ENCODE assay signal across 8 mouse cellular contexts in genomic region chr11:113132078-113133064, GRCm38 (mm10).
DNase-seq lines count a peak whose midpoint lies in the region; ATAC-seq and TF ChIP-seq lines count a peak whose summit lies in the region.

No protein-coding gene starts in this region.

- H3K9me3 ChIP-seq in kidney, embryonic 15.5 days (replicated peaks): no peaks in the 10 kb centered on the region
- no peaks in the 10 kb centered on the region for H3K9me3 ChIP-seq in intestine, postnatal 0 days (ENCODE audit: control insufficient read depth)

- no peak for DNase-seq in kidney, adult 9 months
- peak; percentile 60 to 62 for DNase-seq in cerebellum, postnatal 10 days
- peak; percentile 53 for DNase-seq in lung, postnatal 10 days
- no peak for DNase-seq in gastrocnemius, postnatal 25 days
- DNase-seq in spleen, adult 18-20 months: no peak
- no peak for DNase-seq in yolk sac, embryonic 10.5 days (ENCODE audit: low spot score)

- no peak overlapping the region for H3K4me2 ChIP-seq in kidney, embryonic 15.5 days
- peak overlapping the region; percentile 33 for H3K4me2 ChIP-seq in intestine, postnatal 0 days (replicated peaks; ENCODE audit: low read depth)

- peak; percentile 18; the same call in 1 of the 2 replicates for ATAC-seq in kidney, embryonic 15.5 days (replicated peaks; ENCODE audit: low FRiP score)
- peak; percentile 32; the same call in 1 of the 2 replicates for ATAC-seq in intestine, postnatal 0 days

- no peak overlapping the region for H3K4me3 ChIP-seq in kidney, embryonic 15.5 days (replicated peaks)
- no peak overlapping the region for H3K4me3 ChIP-seq in intestine, postnatal 0 days (ENCODE audit: low read depth, low read length)

- peaks cover 11% of the 10 kb centered on the region; the same call in 1 of the 2 replicates for H3K4me1 ChIP-seq in kidney, embryonic 15.5 days
- no peaks in the 10 kb centered on the region; the same call in 1 of the 2 replicates for H3K4me1 ChIP-seq in intestine, postnatal 0 days (replicated peaks; ENCODE audit: control insufficient read depth, insufficient read depth, low read length)

- no peak overlapping the region for H3K27ac ChIP-seq in kidney, embryonic 15.5 days
- no peak overlapping the region for H3K27ac ChIP-seq in intestine, postnatal 0 days (ENCODE audit: low read depth, low read length)

- H3K9ac ChIP-seq in kidney, embryonic 15.5 days: no peak overlapping the region
- H3K9ac ChIP-seq in intestine, postnatal 0 days (ENCODE audit: low read depth, low read length): no peak overlapping the region

- H3K36me3 ChIP-seq in kidney, embryonic 15.5 days: no peaks in the 10 kb centered on the region
- no peaks in the 10 kb centered on the region for H3K36me3 ChIP-seq in intestine, postnatal 0 days (ENCODE audit: control insufficient read depth, insufficient read depth)

- no peaks in the 10 kb centered on the region for H3K27me3 ChIP-seq in kidney, embryonic 15.5 days
- H3K27me3 ChIP-seq in intestine, postnatal 0 days (replicated peaks; ENCODE audit: control insufficient read depth, insufficient read depth, low read length): no peaks in the 10 kb centered on the region

- 81% methylated on average over 23 of the region's 23 CpGs for WGBS in kidney, embryonic 15.5 days
- WGBS in intestine, postnatal 0 days: 43% methylated on average over 23 of the region's 23 CpGs

- TF ChIP-seq CTCF in intestine, postnatal 0 days (IDR thresholded peaks at IDR 0.05; ENCODE audit: low read depth): no peak

Comparison
In these comparisons a context has a peak if more than half of its experiments do, and no peak if none do; other contexts are left out.
1. DNase-seq: peak in cerebellum, postnatal 10 days (2 of 2) and lung, postnatal 10 days (single experiment); none in kidney, adult 9 months (single experiment), gastrocnemius, postnatal 25 days (single experiment), spleen, adult 18-20 months (0 of 2) and yolk sac, embryonic 10.5 days (single experiment).